Mouse (Mus musculus): ENCODE measurements around the gene Clca3a1.

Clca3a1 gene

GRCm38 (mm10) chr3:144719901-144720747, 40.7 kb downstream of the Clca3a1 start, which contains the start of gene Sh3glb1:
Gene Sh3glb1 (minus strand): TSS chr3:144720335.
- intact Hi-C loops (cut with DNase I) = loop anchor here (2.0 to 10.0 kb wide), 2 partner anchors 27 to 265 kb away; no protein-coding TSS in a partner anchor

- intact Hi-C loops (cut with DNase I) = loop anchor here (10.0 kb wide), 1 partner anchor 264 kb away; no protein-coding TSS in a partner anchor
Observed at GRCm38 (mm10) chr3:144719088-144719900, 41.5 kb downstream of the Clca3a1 start.

- intact Hi-C loops (cut with DNase I) = loop anchor here (10.0 kb wide), 1 partner anchor 264 kb away; no protein-coding TSS in a partner anchor
Observed at GRCm38 (mm10) chr3:144718706-144719087, 42.1 kb downstream of the Clca3a1 start.

- intact Hi-C loops (cut with DNase I) = loop anchor here (10.0 kb wide), 1 partner anchor 263 kb away; no protein-coding TSS in a partner anchor
Observed at GRCm38 (mm10) chr3:144717835-144718234, 42.9 kb downstream of the Clca3a1 start.

GRCm38 (mm10) chr3:144717121-144717520, 43.7 kb downstream of the Clca3a1 start:
- intact Hi-C loops (cut with DNase I) = loop anchor here (10.0 kb wide), 1 partner anchor 262 kb away; no protein-coding TSS in a partner anchor

- intact Hi-C loops (cut with DNase I) = loop anchor here (10.0 kb wide), 1 partner anchor 261 kb away; no protein-coding TSS in a partner anchor
Observed at GRCm38 (mm10) chr3:144715901-144716300, 44.9 kb downstream of the Clca3a1 start.

- intact Hi-C loops (cut with DNase I) = loop anchor here (10.0 kb wide), 1 partner anchor 260 kb away; no protein-coding TSS in a partner anchor
Observed at GRCm38 (mm10) chr3:144715033-144715432, 45.7 kb downstream of the Clca3a1 start.

GRCm38 (mm10) chr3:144714606-144715005, 46.2 kb downstream of the Clca3a1 start:
- intact Hi-C loops (cut with DNase I) = loop anchor here (10.0 kb wide), 1 partner anchor 260 kb away; no protein-coding TSS in a partner anchor

- intact Hi-C loops (cut with DNase I) = loop anchor here (10.0 kb wide), 1 partner anchor 259 kb away; no protein-coding TSS in a partner anchor
Observed at GRCm38 (mm10) chr3:144714126-144714525, 46.7 kb downstream of the Clca3a1 start.

- intact Hi-C loops (cut with DNase I) = loop anchor here (10.0 kb wide), 1 partner anchor 257 kb away; no protein-coding TSS in a partner anchor
Observed at GRCm38 (mm10) chr3:144711607-144712206, 49.1 kb downstream of the Clca3a1 start.

GRCm38 (mm10) chr3:144708612-144709011, 52.2 kb downstream of the Clca3a1 start:
- intact Hi-C loops (cut with DNase I) = no loop called here

- intact Hi-C loops (cut with DNase I) = no loop called here
Observed at GRCm38 (mm10) chr3:144703959-144704358, 56.8 kb downstream of the Clca3a1 start.

- intact Hi-C loops (cut with DNase I) = no loop called here
Observed at GRCm38 (mm10) chr3:144698790-144699433, 61.9 kb downstream of the Clca3a1 start.

- intact Hi-C loops (cut with DNase I) = no loop called here
Observed at GRCm38 (mm10) chr3:144697942-144698341, 62.8 kb downstream of the Clca3a1 start.

GRCm38 (mm10) chr3:144697154-144697553, 63.6 kb downstream of the Clca3a1 start:
- intact Hi-C loops (cut with DNase I) = no loop called here

GRCm38 (mm10) chr3:144694941-144695340, 65.8 kb downstream of the Clca3a1 start:
- intact Hi-C loops (cut with DNase I) = no loop called here

- intact Hi-C loops (cut with DNase I) = no loop called here
Observed at GRCm38 (mm10) chr3:144694040-144694439, 66.7 kb downstream of the Clca3a1 start.

GRCm38 (mm10) chr3:144692052-144692451, 68.7 kb downstream of the Clca3a1 start:
- intact Hi-C loops (cut with DNase I) = loop anchor here (2.0 kb wide), 1 partner anchor 29 kb away; the partner anchor contains the start of gene Sh3glb1

- intact Hi-C loops (cut with DNase I) = no loop called here
Observed at GRCm38 (mm10) chr3:144689236-144689635, 71.5 kb downstream of the Clca3a1 start.

GRCm38 (mm10) chr3:144688284-144688683, 72.5 kb downstream of the Clca3a1 start:
- intact Hi-C loops (cut with DNase I) = no loop called here
